Mouse (Mus musculus) stomach, embryonic 14.5 days (tissue): ENCODE measurements at regions not wholly inside any gene's neighbourhood (a gene's known extent, or its start where the extent isn't known, plus 50 kb on each side); places are given as distances from the start of the nearest gene placed in this dataset.
A peak's percentile ranks its signal among the peaks of the same experiment; 100 is the strongest.

Source experiments
- ATAC-seq: fragments of 200-750 bp; cut with Nextera tagmentation; 2 replicates; pipeline ENCODE4 v1.8.0; 2017; ENCODE audit warnings: low read depth, moderate TSS enrichment; ENCODE audit not compliant: insufficient number of reproducible peaks, insufficient read depth, low FRiP score
- H3K27ac ChIP-seq: fragments of 300-500 bp; sonication (generic); 2 replicates; pipeline ENCODE4 v1.5.1; 2014; ENCODE audit warnings: mild to moderate bottlenecking, low read length, moderate library complexity, mixed read lengths
- H3K27me3 ChIP-seq: fragments of 300-500 bp; sonication (generic); 2 replicates; pipeline ENCODE4 v1.6.1; 2014; ENCODE audit warnings: low read length, control low read depth, mixed read lengths; ENCODE audit not compliant: control insufficient read depth, insufficient read depth
- H3K36me3 ChIP-seq: fragments of 300-500 bp; sonication (generic); 2 replicates; pipeline ENCODE4 v1.6.1; 2014; ENCODE audit warnings: mild to moderate bottlenecking, control low read depth, low read length, moderate library complexity, mixed read lengths; ENCODE audit not compliant: control insufficient read depth, insufficient read depth
- H3K4me1 ChIP-seq: fragments of 300-500 bp; sonication (generic); 2 replicates; pipeline ENCODE4 v1.6.1; 2014; ENCODE audit warnings: low read length, control low read depth, mixed read lengths; ENCODE audit not compliant: control insufficient read depth, insufficient read depth
- H3K4me2 ChIP-seq: fragments of 300-500 bp; sonication (generic); replicated peaks from 2 replicates; pipeline ENCODE4 v1.6.1; 2014; ENCODE audit warnings: low read depth, low read length, control low read depth
- H3K4me3 ChIP-seq: fragments of 300-500 bp; sonication (generic); 2 replicates; pipeline ENCODE4 v1.5.1; 2014; ENCODE audit warnings: low read depth, low read length, control low read depth
- H3K9ac ChIP-seq: fragments of 300-500 bp; sonication (generic); replicated peaks from 2 replicates; pipeline ENCODE4 v1.6.1; 2014; ENCODE audit warnings: low read depth, mild to moderate bottlenecking, control low read depth, low read length, moderate library complexity, mixed read lengths
- H3K9me3 ChIP-seq: fragments of 300-500 bp; sonication (generic); 2 replicates; pipeline ENCODE4 v1.6.1; 2016; ENCODE audit warnings: low read depth, low read length, control low read depth; ENCODE audit not compliant: control insufficient read depth
- WGBS: fragments of 180-500 bp; shearing (Covaris S2); extraction: QIAGEN DNeasy Blood & Tissue Kit; methylation state at CpG from one replicate; pipeline ENCODE4 v1.1.7; 2014; 5-methylcytosine and 5-hydroxymethylcytosine counted together

- H3K27ac ChIP-seq, result no peak overlapping the region
- 78% methylated on average over 15 of the region's 15 CpGs for WGBS
Measured at GRCm38 (mm10) chr1:151066379-151067128, 73.3 kb upstream of the Hmcn1 start.

GRCm38 (mm10) chr1:151074508-151075314, 81.5 kb upstream of the Hmcn1 start:
- Histone ChIP-seq H3K4me2 (no peak overlapping the region), H3K9me3 (no peaks in the 10 kb centered on the region), H3K27me3 (no peaks in the 10 kb centered on the region), H3K27ac (no peak overlapping the region), H3K4me3 (no peak overlapping the region), H3K4me1 (no peaks in the 10 kb centered on the region), H3K9ac (no peak overlapping the region), H3K36me3 (no peaks in the 10 kb centered on the region)
- no peak for ATAC-seq
- 86% methylated on average over 16 of the region's 16 CpGs for WGBS

More at GRCm38 (mm10) chr1:151066379-151067128, 73.3 kb upstream of the Hmcn1 start:
- Histone ChIP-seq H3K4me3 (no peak overlapping the region), H3K9me3 (no peaks in the 10 kb centered on the region), H3K4me1 (no peaks in the 10 kb centered on the region), H3K9ac (no peak overlapping the region), H3K27me3 (no peaks in the 10 kb centered on the region), H3K36me3 (no peaks in the 10 kb centered on the region), H3K4me2 (no peak overlapping the region)
- ATAC-seq, result no peak

- ATAC-seq, result no peak
- WGBS, result 83% methylated on average over 6 of the region's 6 CpGs
Measured at GRCm38 (mm10) chr1:151075541-151075940, 82.3 kb upstream of the Hmcn1 start.

GRCm38 (mm10) chr1:151078909-151079522, 85.8 kb upstream of the Hmcn1 start:
- Histone ChIP-seq H3K4me3 (no peak overlapping the region), H3K36me3 (no peaks in the 10 kb centered on the region), H3K9ac (no peak overlapping the region), H3K9me3 (no peaks in the 10 kb centered on the region), H3K4me1 (no peaks in the 10 kb centered on the region), H3K4me2 (no peak overlapping the region), H3K27ac (no peak overlapping the region), H3K27me3 (no peaks in the 10 kb centered on the region)
- ATAC-seq, result peak; percentile 46; the same call in 1 of the 2 replicates
- WGBS, result 31% methylated on average over 16 of the region's 16 CpGs

More at GRCm38 (mm10) chr1:151075541-151075940, 82.3 kb upstream of the Hmcn1 start:
- H3K36me3 ChIP-seq, result no peaks in the 10 kb centered on the region
- H3K9me3 ChIP-seq, result no peaks in the 10 kb centered on the region
- no peak overlapping the region for H3K27ac ChIP-seq
- H3K9ac ChIP-seq, result no peak overlapping the region
- no peak overlapping the region for H3K4me3 ChIP-seq
- H3K4me2 ChIP-seq, result no peak overlapping the region
- H3K4me1 ChIP-seq, result no peaks in the 10 kb centered on the region
- no peaks in the 10 kb centered on the region for H3K27me3 ChIP-seq

GRCm38 (mm10) chr1:151079614-151080360, 86.6 kb upstream of the Hmcn1 start:
- ATAC-seq, result peak; percentile 75
- Histone ChIP-seq H3K27ac (peak overlapping the region; percentile 30; the same call in 1 of the 2 replicates), H3K27me3 (no peaks in the 10 kb centered on the region), H3K4me3 (no peak overlapping the region), H3K9me3 (no peaks in the 10 kb centered on the region), H3K36me3 (no peaks in the 10 kb centered on the region), H3K4me2 (no peak overlapping the region), H3K9ac (no peak overlapping the region), H3K4me1 (no peaks in the 10 kb centered on the region)
- 79% methylated on average over 15 of the region's 15 CpGs for WGBS

GRCm38 (mm10) chr1:151080510-151080980, 87.3 kb upstream of the Hmcn1 start:
- no peak overlapping the region for H3K4me3 ChIP-seq
- H3K4me1 ChIP-seq, result no peaks in the 10 kb centered on the region
- H3K9ac ChIP-seq, result no peak overlapping the region
- no peak for ATAC-seq
- H3K27me3 ChIP-seq, result no peaks in the 10 kb centered on the region
- H3K4me2 ChIP-seq, result no peak overlapping the region
- WGBS, result 54% methylated on average over 9 of the region's 9 CpGs
- H3K36me3 ChIP-seq, result no peaks in the 10 kb centered on the region
- no peaks in the 10 kb centered on the region for H3K9me3 ChIP-seq
- no peak overlapping the region; the same call in 1 of the 2 replicates for H3K27ac ChIP-seq

- Histone ChIP-seq H3K4me3 (no peak overlapping the region), H3K36me3 (no peaks in the 10 kb centered on the region), H3K4me2 (no peak overlapping the region), H3K27ac (no peak overlapping the region), H3K27me3 (no peaks in the 10 kb centered on the region), H3K9me3 (no peaks in the 10 kb centered on the region), H3K9ac (no peak overlapping the region), H3K4me1 (no peaks in the 10 kb centered on the region)
- no peak for ATAC-seq
- WGBS, result 89% methylated on average over 5 of the region's 5 CpGs
Measured at GRCm38 (mm10) chr1:151082510-151083033, 89.3 kb upstream of the Hmcn1 start.
